Mouse (Mus musculus) megakaryocyte, adult 5-6 weeks (primary cell): ENCODE results near the gene Zfp574. TPM values are rescaled to one million over a fixed set of nuclear protein-coding genes. Genes with fewer than 3 reads are reported as not detected.

ENCODE experiments used
- ATAC-seq: 2 replicates; pipeline ENCODE4 v1.8.0; 2016; ENCODE audit warnings: mild to moderate bottlenecking, inconsistent platforms; ENCODE audit not compliant: poor library complexity, severe bottlenecking
- total RNA-seq, 2 experiments: library from RNA; stranded (forward) in 1 of 2; stranded (reverse) in 1 of 2; fragments of 153-499, 151-499 nt in 1 of 2; fragments of 221-1000, 200-1000 nt in 1 of 2; gene quantifications; 2 replicates each; pipeline versions ENCODE4 v1.2.3 to v1.2.4; 2015 to 2017

Gene Zfp574
- total RNA-seq, 2 experiments from 2014 or later: 6.8 TPM

DNA sequence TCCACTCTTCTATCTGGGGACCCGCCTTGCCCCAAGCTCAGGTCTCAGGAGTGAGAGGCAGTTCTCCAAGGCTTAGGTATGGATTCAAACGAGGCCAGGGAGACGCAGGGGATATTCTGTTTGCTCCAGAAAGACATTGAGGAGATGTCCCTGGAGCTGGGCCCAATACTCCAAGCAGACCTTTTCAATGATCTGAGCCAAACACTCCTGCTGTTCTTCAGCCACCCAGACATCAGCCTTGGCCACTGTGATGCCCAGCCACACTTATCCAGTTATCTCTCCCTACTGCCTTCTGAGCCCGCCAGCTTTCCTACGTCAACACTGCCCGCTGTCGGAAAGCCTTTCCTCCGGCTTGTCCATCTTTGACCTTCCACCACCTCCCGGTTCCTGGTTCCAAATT lies 38.0 kb downstream of the Zfp574 start:
- ATAC-seq: no peak

DNA sequence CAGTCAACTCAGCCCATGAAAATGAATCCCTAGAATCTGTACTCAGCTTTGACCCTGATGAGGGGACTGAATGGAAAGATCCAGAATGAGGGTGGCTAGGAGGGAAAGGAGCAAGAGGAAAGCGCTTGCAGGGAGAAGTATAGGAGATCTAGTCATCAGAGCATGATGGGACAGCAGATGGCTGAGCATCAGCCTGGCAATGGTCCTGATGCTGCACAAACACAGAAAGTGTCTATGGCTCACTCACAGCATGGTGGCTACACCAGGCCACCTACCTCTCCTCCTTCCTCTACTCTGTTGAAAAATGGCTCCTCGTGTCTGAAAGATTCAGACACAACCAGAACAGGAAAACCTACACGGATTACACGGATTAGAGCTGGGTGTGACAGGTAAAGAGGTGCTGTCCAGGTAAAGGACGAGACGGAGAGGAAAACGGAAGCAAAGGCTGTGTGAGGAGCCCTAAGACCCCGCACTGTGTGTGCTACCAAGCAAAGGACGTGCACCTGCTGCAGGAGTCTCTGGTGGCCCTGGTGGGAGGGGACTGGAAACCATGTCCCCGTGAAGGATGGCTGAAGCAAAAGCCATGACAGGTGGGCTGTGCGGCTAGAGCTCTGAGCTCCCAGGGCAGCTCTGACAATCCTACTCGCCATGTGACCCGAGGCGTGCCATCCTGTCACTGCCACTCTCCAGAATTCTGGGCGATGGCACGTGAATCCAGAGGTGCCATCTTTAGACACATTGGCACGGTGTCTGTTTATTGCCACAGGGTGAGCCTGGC lies 40.0 kb downstream of the Zfp574 start:
- ATAC-seq: no peak

DNA sequence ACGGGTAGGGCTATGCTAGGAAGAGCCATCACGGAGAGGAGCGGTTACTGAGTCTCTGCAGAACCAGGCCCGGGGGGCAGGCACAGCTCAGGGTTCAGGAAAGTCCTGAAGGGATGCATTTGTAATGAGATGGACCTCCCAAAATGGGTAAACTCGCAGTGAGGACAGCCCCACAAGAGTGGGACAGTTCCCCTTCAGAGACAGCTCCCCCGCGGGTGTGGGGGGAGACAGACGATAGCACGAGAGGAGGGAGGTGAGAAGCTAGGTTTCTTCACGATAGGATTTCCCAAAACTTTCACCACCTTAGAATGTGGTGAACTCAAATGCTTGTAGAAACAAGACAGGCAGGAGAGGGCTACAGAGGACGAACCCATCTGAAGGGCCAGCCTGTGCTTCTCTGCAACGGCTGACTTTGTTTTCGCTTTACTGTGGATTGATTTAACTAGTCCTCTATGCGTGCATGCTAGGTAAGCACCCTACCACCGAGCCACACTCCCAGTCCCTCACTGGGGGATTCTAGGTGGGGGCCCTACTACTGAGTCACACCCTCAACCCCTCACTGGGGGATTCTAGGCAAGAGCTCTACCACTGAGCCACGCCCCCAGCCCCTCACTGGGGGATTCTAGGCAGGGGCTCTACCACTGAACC lies 40.7 kb downstream of the Zfp574 start:
- no peak for ATAC-seq

DNA sequence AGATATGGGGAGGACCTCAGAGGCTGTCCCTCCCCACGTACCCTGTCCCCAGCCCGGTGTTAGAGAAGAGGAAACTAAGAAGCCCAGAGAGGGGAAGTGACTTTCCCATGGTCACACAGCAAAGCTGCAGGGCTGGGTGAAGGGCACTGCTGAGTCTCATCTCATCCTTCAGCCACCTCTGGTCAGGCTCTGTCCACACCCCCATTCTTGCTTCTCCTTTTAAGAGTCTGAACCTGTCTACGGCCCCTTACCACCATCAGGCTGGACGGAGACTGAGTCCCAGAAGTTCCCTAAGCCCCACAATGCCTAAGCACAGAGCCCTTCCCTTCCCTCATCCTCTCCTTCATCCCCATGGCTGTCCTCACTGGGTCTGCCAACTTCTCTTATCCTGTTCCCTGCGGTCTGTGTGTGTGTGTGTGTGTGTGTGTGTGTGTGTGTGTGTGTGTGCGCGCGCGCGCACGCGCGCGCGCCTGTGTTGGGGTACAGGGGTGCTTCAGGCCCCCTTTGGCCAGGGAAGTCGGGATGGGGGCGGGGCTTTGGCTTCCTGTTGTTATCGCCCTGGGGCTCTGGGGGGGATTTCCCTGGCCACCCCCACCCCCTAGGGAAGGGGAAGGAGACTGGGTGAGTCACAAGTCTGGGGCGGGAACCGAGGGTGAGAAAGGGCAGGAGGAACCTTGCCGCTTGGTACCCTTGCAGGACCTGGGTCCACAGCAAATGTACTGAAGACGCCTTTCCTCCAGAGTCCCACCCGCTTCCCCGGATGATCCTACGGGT lies 47.9 kb downstream of the Zfp574 start:
- peak; percentile 84 for ATAC-seq

DNA sequence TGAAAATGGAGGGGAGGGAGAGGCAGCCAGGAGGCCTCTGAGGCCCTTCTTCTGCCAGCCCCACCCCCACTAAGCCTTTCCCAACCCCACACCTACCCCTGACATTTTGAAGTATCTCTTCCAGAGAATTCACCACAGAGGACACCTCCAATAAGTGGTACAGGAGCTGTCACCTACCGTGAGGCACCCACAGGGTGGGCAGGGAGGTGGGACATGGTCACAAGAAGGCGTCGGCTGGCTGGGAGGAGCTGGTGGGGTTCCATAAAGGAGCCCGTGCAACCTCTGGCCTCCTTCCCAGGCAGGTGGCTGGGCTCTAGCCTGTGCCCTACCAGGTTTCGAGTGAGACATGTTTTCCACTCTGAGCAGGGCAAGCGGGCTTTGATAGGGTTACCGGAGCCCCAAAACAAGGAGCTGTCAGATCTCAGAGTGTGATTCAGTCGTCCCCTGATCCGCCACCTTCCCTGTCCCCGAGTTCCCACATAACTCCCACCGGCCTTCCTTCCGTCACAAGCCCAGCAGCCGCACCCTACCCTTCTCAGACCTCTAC lies 48.9 kb downstream of the Zfp574 start:
- ATAC-seq: no peak

DNA sequence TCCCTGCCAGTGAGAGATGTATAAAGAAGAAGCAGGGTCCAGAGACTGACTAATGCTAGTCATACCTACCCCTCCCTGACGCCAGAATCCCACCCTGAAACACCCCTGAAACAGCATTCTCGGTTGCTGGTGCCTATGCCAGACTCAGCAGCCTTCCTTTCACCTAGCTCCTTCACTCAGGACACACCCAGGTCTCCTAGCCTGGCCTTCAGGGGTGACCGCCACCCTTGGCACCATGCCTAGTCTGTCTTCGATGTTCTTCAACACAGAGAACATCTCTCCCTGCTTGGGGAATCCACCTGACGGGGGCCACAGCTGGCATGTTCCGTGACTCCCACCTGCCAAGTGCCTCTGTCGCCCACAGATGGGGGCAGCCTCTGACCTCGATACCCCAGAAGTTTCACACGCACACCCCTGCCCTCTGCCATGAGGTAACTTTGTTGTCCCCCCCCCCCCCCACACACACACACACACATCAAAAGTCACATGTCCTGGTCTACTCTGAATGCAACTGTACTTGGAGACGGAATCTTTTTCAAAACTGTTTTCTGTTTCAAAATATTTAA lies 53.4 kb downstream of the Zfp574 start:
- no peak for ATAC-seq

DNA sequence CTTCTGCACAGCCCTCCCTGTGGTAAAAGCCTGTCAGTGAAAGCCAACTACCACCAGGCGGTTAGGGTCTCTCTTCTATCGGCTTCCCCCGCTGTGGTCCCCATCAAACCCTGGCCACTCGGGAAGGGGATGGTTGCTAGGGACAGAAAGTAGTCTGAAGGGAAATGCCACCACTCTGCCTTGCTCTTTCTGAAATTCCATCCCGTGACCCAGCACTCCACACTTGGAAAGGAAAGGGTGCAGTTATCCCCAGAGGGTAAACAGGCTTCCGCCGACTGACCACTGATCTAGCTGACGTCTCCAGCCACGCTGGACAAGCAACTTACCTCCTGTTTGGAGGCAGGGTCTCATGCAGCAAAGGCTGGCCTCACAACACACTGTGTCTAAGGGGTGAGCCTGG lies 55.6 kb downstream of the Zfp574 start:
- ATAC-seq: no peak

DNA sequence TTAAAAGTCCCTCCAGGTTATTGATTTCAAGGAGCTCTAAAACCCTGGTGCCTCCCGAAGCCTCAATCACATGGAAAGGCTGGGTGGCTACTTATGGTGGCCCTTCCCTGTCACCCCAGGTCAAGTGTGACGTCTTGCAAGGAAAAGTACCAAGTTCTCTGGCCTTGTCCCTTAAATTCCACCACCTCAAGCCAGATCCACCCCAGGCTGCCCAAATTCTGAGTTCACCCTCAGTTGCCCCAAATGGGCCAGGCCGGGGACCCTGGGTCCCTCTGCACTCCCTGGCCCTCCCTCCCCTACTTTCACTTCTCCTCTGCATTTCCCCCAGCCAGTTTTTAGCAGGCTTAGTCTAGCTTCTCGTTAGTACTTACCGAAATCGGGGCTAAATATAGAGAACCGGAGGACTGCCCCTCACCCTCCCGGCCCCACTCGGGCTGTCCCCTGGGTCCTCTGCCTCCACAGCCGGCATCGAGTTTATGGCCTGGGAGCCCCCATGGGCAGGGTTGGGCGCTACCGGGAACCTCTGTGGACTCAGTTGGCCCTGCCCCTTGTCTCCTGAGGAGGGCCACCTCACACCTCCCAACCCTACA lies 57.1 kb downstream of the Zfp574 start:
- peak; percentile 33; the same call in 1 of the 2 replicates for ATAC-seq

DNA sequence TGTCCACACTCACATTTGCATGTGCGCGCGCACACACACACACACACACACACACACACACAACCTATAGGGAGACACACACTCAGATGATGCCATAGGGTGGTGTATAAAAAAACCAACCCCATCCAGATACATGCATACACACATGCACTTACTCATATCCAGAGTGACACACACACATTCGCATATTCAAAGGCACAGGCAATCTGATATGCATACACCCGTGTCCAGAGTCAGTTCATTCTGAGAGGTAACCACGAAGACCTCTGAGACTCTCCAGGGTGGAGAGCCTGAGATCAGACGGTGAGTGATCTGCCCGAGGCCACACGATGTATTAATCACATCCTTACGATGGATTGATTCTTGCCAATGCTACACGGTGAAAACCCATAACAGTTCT lies 58.2 kb downstream of the Zfp574 start:
- no peak for ATAC-seq

DNA sequence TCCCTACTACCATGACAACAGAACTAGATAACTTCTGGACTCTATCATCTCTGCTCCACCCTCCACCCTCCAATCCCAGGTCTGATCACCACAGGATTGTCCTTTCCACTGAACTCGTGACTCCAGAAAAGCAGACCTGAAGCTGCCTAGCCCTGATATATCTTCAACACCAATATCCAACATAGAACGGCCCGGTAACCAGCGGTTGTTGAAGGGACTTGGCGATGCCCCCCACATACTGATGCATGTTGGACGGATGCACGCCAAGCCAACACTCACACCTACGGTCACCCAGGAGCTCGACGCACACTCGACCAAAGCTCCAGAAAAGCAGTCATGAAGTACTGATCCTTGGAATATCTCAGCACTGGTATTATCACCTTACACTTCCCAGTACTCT lies 58.9 kb downstream of the Zfp574 start:
- ATAC-seq: no peak

DNA sequence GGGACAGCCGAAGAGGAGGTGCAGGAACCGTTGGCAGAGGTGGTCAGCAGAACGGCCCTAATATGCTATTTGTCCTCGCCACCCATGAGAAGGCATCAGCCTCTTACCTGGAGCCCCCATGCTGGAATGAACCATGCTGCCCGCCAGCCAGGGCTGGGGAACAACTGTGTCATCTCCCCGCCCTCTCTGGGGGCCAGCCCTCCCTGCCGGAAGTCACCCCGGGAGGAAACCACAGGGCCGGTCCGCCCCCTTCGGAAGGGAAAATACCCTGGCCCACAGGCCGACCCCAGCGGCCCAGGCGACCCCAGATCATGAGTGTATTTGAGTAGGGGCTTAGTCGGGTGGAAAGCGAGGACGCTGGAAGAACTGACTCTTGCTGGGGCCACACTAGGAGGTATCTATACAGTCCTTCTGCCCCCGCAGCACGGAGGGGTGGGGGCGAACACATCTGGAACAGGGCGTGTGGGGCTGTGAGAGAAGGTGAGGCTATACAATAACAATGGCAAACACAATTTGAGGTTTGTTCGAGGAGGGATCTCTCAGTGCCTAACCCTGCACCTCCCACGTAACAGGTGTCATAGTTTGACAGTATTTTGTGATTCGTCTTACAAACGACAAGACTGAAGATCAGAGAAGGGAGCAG lies 60.1 kb downstream of the Zfp574 start:
- peak; percentile 67 for ATAC-seq

Other genes with a start within 250 kb of the Zfp574 start
- gene Gm9844, start 210.4 kb upstream of the Zfp574 start, total RNA-seq (2015): 9.6 and 10.0 TPM in 2 replicates
- gene Gm9844, start 210.4 kb upstream of the Zfp574 start, total RNA-seq (2017): 40.8 and 73.5 TPM in 2 replicates
- not detected in 2 replicates for gene Lypd4, start 202.6 kb upstream of the Zfp574 start, total RNA-seq (2015)
- not detected in 2 replicates for gene Lypd4, start 202.6 kb upstream of the Zfp574 start, total RNA-seq (2017)
- gene Dmrtc2, start 202.5 kb upstream of the Zfp574 start, total RNA-seq (2015): not detected in 2 replicates
- not detected in 2 replicates for gene Dmrtc2, start 202.5 kb upstream of the Zfp574 start, total RNA-seq (2017)
- 1,493 and 1,909 TPM in 2 replicates for gene Rps19, start 188.2 kb upstream of the Zfp574 start, total RNA-seq (2015)
- 575 and 756 TPM in 2 replicates for gene Rps19, start 188.2 kb upstream of the Zfp574 start, total RNA-seq (2017)
- 0.64 and 1.0 TPM in 2 replicates for gene Cd79a, start 175.2 kb upstream of the Zfp574 start, total RNA-seq (2015)
- gene Cd79a, start 175.2 kb upstream of the Zfp574 start, total RNA-seq (2017): 0.18 and 0.24 TPM in 2 replicates
- gene Arhgef1, start 169.7 kb upstream of the Zfp574 start, total RNA-seq (2015): 142 and 156 TPM in 2 replicates
- 116 and 142 TPM in 2 replicates for gene Arhgef1, start 169.7 kb upstream of the Zfp574 start, total RNA-seq (2017)
- gene Gm4881, start 128.1 kb upstream of the Zfp574 start, total RNA-seq (2015): not detected in 2 replicates
- gene Gm4881, start 128.1 kb upstream of the Zfp574 start, total RNA-seq (2017): not detected in 2 replicates
- gene Rabac1, start 99.8 kb upstream of the Zfp574 start, total RNA-seq (2015): 85.5 and 102 TPM in 2 replicates
- gene Rabac1, start 99.8 kb upstream of the Zfp574 start, total RNA-seq (2017): 73.1 and 79.3 TPM in 2 replicates
- 126 and 128 TPM in 2 replicates for gene Atp1a3, start 66.6 kb upstream of the Zfp574 start, total RNA-seq (2015)
- gene Atp1a3, start 66.6 kb upstream of the Zfp574 start, total RNA-seq (2017): 61.6 and 106 TPM in 2 replicates
- 1.1 and 1.6 TPM in 2 replicates for gene Grik5, start 221 bp upstream of the Zfp574 start, total RNA-seq (2015)
- 2.0 and 2.6 TPM in 2 replicates for gene Grik5, start 221 bp upstream of the Zfp574 start, total RNA-seq (2017)
- 30.1 and 31.6 TPM in 2 replicates for gene Pou2f2, start 107.2 kb downstream of the Zfp574 start, total RNA-seq (2015)
- 5.2 and 6.1 TPM in 2 replicates for gene Pou2f2, start 107.2 kb downstream of the Zfp574 start, total RNA-seq (2017)
- gene Dedd2, start 148.0 kb downstream of the Zfp574 start, total RNA-seq (2015): 14.5 and 19.7 TPM in 2 replicates
- 17.8 and 18.8 TPM in 2 replicates for gene Dedd2, start 148.0 kb downstream of the Zfp574 start, total RNA-seq (2017)
- gene Zfp526, start 148.9 kb downstream of the Zfp574 start, total RNA-seq (2015): 7.2 and 7.6 TPM in 2 replicates
- 5.2 and 8.3 TPM in 2 replicates for gene Zfp526, start 148.9 kb downstream of the Zfp574 start, total RNA-seq (2017)
- gene Gsk3a, start 165.3 kb downstream of the Zfp574 start, total RNA-seq (2015): 90.1 and 90.2 TPM in 2 replicates
- gene Gsk3a, start 165.3 kb downstream of the Zfp574 start, total RNA-seq (2017): 58.7 and 60.8 TPM in 2 replicates
- 4.9 and 6.5 TPM in 2 replicates for gene Erf, start 178.2 kb downstream of the Zfp574 start, total RNA-seq (2015)
- 2.6 and 5.3 TPM in 2 replicates for gene Erf, start 178.2 kb downstream of the Zfp574 start, total RNA-seq (2017)
- 166 and 174 TPM in 2 replicates for gene Cic, start 195.1 kb downstream of the Zfp574 start, total RNA-seq (2015)
- 55.5 and 84.2 TPM in 2 replicates for gene Cic, start 195.1 kb downstream of the Zfp574 start, total RNA-seq (2017)
- 7.7 and 15.9 TPM in 2 replicates for gene Pafah1b3, start 225.4 kb downstream of the Zfp574 start, total RNA-seq (2015)
- gene Pafah1b3, start 225.4 kb downstream of the Zfp574 start, total RNA-seq (2017): 7.7 and 14.6 TPM in 2 replicates
- gene Prr19, start 228.8 kb downstream of the Zfp574 start, total RNA-seq (2015): not detected in 2 replicates
- not detected in 2 replicates for gene Prr19, start 228.8 kb downstream of the Zfp574 start, total RNA-seq (2017)
- gene Tmem145, start 233.5 kb downstream of the Zfp574 start, total RNA-seq (2015): not detected in 2 replicates
- gene Tmem145, start 233.5 kb downstream of the Zfp574 start, total RNA-seq (2017): not detected in 2 replicates
- gene Megf8, start 244.6 kb downstream of the Zfp574 start, total RNA-seq (2015): 1.0 and 1.1 TPM in 2 replicates
- 1.3 and 2.1 TPM in 2 replicates for gene Megf8, start 244.6 kb downstream of the Zfp574 start, total RNA-seq (2017)